Mouse (Mus musculus) G1E (cell line): Measurements from ENCODE around the gene Hat1. TPM values are rescaled to one million over a fixed set of nuclear protein-coding genes. Genes with fewer than 3 reads are reported as not detected.
"Not testable (repeated sequence)": the region's sequence is repeated elsewhere in the genome, so short reads cannot be mapped to it uniquely, and the experiment has no call there.

Experiments used
- ATAC-seq: 2 replicates; pipeline ENCODE4 v1.8.0; 2016; ENCODE audit warnings: mild to moderate bottlenecking; ENCODE audit not compliant: insufficient number of reproducible peaks, poor library complexity, low FRiP score, severe bottlenecking; ENCODE audit errors: extremely low read depth
- DNase-seq: peaks from one replicate; pipeline ENCODE4 v3.0.0; 2012; ENCODE audit warnings: low spot score
- H3K27me3 ChIP-seq: 2 replicates; pipeline ENCODE4 v1.6.1; 2012; ENCODE audit warnings: mild to moderate bottlenecking, low read length, inconsistent platforms; ENCODE audit not compliant: insufficient read depth
- H3K36me3 ChIP-seq: replicated peaks from 2 replicates; pipeline ENCODE3; 2012; ENCODE audit warnings: mild to moderate bottlenecking, inconsistent platforms
- H3K4me1 ChIP-seq: 2 replicates; pipeline ENCODE4 v1.6.1; 2012; ENCODE audit warnings: low read depth, low read length, inconsistent platforms, mixed read lengths; ENCODE audit not compliant: insufficient read depth
- H3K4me3 ChIP-seq: 2 replicates; pipeline ENCODE4 v1.5.1; 2012; ENCODE audit warnings: low read depth, mild to moderate bottlenecking, inconsistent platforms, low read length, moderate library complexity, mixed read lengths
- H3K9me3 ChIP-seq: replicated peaks from 2 replicates; pipeline ENCODE4 v1.6.1; 2012; ENCODE audit warnings: inconsistent platforms
- CTCF ChIP-seq: IDR thresholded peaks from 2 replicates; pipeline ENCODE4 v1.5.1; 2012; ENCODE audit warnings: low read depth, low read length, inconsistent platforms, mixed read lengths
- GATA1 ChIP-seq: IDR thresholded peaks from 2 replicates; pipeline ENCODE4 v1.6.1; 2012; ENCODE audit warnings: borderline replicate concordance, low read length, inconsistent platforms, mixed read lengths
- GATA2 ChIP-seq: IDR thresholded peaks from 2 replicates; pipeline ENCODE4 v1.6.1; 2012; ENCODE audit warnings: low read depth, low read length, inconsistent platforms, borderline replicate concordance
- POLR2AphosphoS5 ChIP-seq: IDR thresholded peaks from 2 replicates; pipeline ENCODE4 v1.6.1; 2012; ENCODE audit warnings: low read depth, low read length, inconsistent platforms; ENCODE audit not compliant: insufficient replicate concordance
- TAL1 ChIP-seq: conservative IDR thresholded peaks from 2 replicates; pipeline ENCODE4 v1.6.1; 2012; ENCODE audit warnings: low read depth, low read length, inconsistent platforms, mixed read lengths
- polyA plus RNA-seq: library from polyadenylated mRNA; stranded (reverse); fragments of >175 nt; gene quantifications from 2 replicates; pipeline ENCODE4 v1.2.3, GENCODE M21; 2012
- total RNA-seq, 2 experiments: library from RNA; stranded (forward) in 1 of 2; stranded (reverse) in 1 of 2; fragments of 200-1000 nt in 1 of 2; fragments of >200 nt in 1 of 2; fragmentation: Nextera tagmentation in 1 of 2; gene quantifications; 2 replicates each; pipeline ENCODE4 v1.2.3; 2014 to 2017

The Hat1 gene
- total and polyA plus RNA-seq, 3 experiments, result 6.3 to 297 (median 107) TPM

GRCm38 (mm10) chr2:71360192-71360591 is 28.6 kb upstream of the Hat1 start:
- Histone ChIP-seq H3K9me3 (no peaks in the 10 kb centered on the region), H3K36me3 (peaks cover 61% of the 10 kb centered on the region), H3K4me1 (no peaks in the 10 kb centered on the region), H3K27me3 (no peaks in the 10 kb centered on the region), H3K4me3 (no peak overlapping the region)
- TF ChIP-seq GATA1 (no peak), TAL1 (no peak), CTCF (no peak), POLR2AphosphoS5 (no peak), GATA2 (no peak)
- no peak for ATAC-seq
- DNase-seq, result no peak

- no peaks in the 10 kb centered on the region for H3K9me3 ChIP-seq
- no peak for TF ChIP-seq CTCF
- TF ChIP-seq GATA2, result no peak
- peak overlapping the region; percentile 85 for H3K4me3 ChIP-seq
- peaks cover 20% of the 10 kb centered on the region for H3K36me3 ChIP-seq
- no peak for ATAC-seq
- peaks cover 17% of the 10 kb centered on the region for H3K4me1 ChIP-seq
- no peak for DNase-seq
- H3K27me3 ChIP-seq, result no peaks in the 10 kb centered on the region
Observed at GRCm38 (mm10) chr2:71366618-71367124, 22.1 kb upstream of the Hat1 start.

GRCm38 (mm10) chr2:71367125-71367880 is 21.5 kb upstream of the Hat1 start, which contains the start of gene Slc25a12:
Slc25a12 (minus strand) TSS chr2:71367749.
- no peaks in the 10 kb centered on the region for H3K9me3 ChIP-seq
- peak within 1 kb of the TSS; percentile 85 for H3K4me3 ChIP-seq
- peaks cover 17% of the 10 kb centered on the region for H3K4me1 ChIP-seq
- ATAC-seq, result peak; percentile 82
- no peak for TF ChIP-seq GATA2
- TF ChIP-seq CTCF, result no peak
- TF ChIP-seq POLR2AphosphoS5, result no peak
- no peak for TF ChIP-seq GATA1
- no peak for TF ChIP-seq TAL1
- DNase-seq, result peak; percentile 87
- H3K36me3 ChIP-seq, result peaks cover 13% of the 10 kb centered on the region
- no peaks in the 10 kb centered on the region for H3K27me3 ChIP-seq

GRCm38 (mm10) chr2:71368086-71368485 is 20.7 kb upstream of the Hat1 start:
- ATAC-seq (no peak), DNase-seq (no peak)
- Histone ChIP-seq H3K27me3 (no peaks in the 10 kb centered on the region), H3K36me3 (peaks cover 10% of the 10 kb centered on the region), H3K4me3 (peak overlapping the region; percentile 85), H3K9me3 (no peaks in the 10 kb centered on the region), H3K4me1 (peaks cover 17% of the 10 kb centered on the region)
- TF ChIP-seq POLR2AphosphoS5 (no peak), CTCF (no peak), GATA1 (no peak), TAL1 (no peak), GATA2 (no peak)

- H3K36me3 ChIP-seq, result no peaks in the 10 kb centered on the region
- no peak overlapping the region for H3K4me3 ChIP-seq
- no peak for TF ChIP-seq GATA2
- TF ChIP-seq POLR2AphosphoS5, result no peak
- TF ChIP-seq TAL1, result no peak
- TF ChIP-seq CTCF, result no peak
- no peak for TF ChIP-seq GATA1
- ATAC-seq (no peak), DNase-seq (no peak)
- H3K4me1 ChIP-seq, result peaks cover 30% of the 10 kb centered on the region
- H3K9me3 ChIP-seq, result no peaks in the 10 kb centered on the region
- H3K27me3 ChIP-seq, result no peaks in the 10 kb centered on the region
Observed at GRCm38 (mm10) chr2:71371790-71372189, 17.0 kb upstream of the Hat1 start.

GRCm38 (mm10) chr2:71372261-71372660 is 16.5 kb upstream of the Hat1 start:
- not testable (repeated sequence) for ATAC-seq, DNase-seq, H3K27me3 ChIP-seq, H3K9me3 ChIP-seq, H3K4me3 ChIP-seq, H3K36me3 ChIP-seq
- peaks cover 29% of the 10 kb centered on the region for H3K4me1 ChIP-seq
